Mouse (Mus musculus): ENCODE data around the gene Pmf1. TPM values are rescaled to one million over a fixed set of nuclear protein-coding genes. Genes with fewer than 3 reads are reported as not detected.

Gene Pmf1
- polyA plus RNA-seq (2014; fragmentation: Nextera tagmentation; extraction: Ambion mirVana): 115 and 118 TPM in 2 replicates

DNA sequence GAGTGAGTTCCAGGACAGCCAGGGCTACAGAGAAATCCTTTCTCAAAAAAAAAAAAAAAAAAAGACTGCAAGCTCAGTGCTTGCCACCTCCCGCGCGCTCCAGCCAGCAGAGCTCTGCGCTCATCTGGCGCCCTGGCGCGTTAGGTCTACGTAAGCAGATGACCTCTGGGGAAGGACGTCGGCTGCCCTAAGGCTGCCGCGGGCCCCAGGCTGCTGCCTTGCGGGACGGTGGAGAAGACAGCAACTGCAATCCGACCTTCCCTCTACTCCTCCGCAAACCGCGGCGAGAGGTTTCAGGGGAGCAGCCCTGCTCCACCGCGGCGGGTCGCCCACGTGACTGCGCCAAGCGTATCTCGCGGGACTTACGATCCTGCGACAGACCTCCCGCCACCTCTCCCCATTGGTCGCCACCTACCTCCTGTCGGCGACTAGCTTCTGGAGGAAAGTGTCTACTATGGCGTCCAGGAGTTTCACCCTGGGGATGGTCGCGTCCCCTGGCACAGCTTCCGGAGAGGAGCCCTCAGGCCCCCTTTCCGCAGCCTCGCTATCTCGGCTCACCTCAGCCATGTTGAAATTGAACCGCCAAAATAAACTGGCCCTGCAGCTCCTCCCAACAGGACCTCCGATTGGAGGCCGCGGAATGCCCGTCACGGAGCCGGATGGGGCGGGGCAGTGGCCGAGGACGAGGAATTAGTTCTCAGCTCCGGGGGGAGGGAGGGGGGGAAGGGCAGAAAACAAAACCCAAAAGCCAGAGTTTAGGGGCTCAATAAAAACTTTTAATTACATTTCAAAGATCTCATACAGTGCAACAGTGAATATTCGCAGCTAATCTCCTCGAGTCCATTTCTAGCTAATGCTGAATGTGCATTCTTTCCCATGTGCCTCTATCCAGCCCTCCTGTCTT, at the start of gene Pmf1:
Gene Pmf1, minus strand, starts transcription at position 591 of the 904 bp plus-strand sequence.
- H3K4me2 ChIP-seq: peak within 1 kb of the TSS; percentile 83
- H3K9ac ChIP-seq (ENCODE audit: low read depth, low read length): peak within 1 kb of the TSS; percentile 88
- under 1% methylated on average over 54 of the region's 54 CpGs for WGBS (ENCODE audit: insufficient replicate concordance)
- no peaks in the 10 kb centered on the region for H3K36me3 ChIP-seq (ENCODE audit: control insufficient read depth, insufficient read depth, low read length)
- no peaks in the 10 kb centered on the region for H3K27me3 ChIP-seq (ENCODE audit: control insufficient read depth, insufficient read depth, low read length)
- peak; percentile 90 for ATAC-seq (replicated peaks; ENCODE audit: insufficient number of reproducible peaks, low FRiP score, low TSS enrichment)
- H3K4me1 ChIP-seq (ENCODE audit: control insufficient read depth, insufficient read depth, low read length): peaks cover 14% of the 10 kb centered on the region
- peak within 1 kb of the TSS; percentile 98 for H3K27ac ChIP-seq (ENCODE audit: low read depth, low read length)
- H3K9me3 ChIP-seq (replicated peaks; ENCODE audit: control insufficient read depth, low read length): no peaks in the 10 kb centered on the region
- peak within 1 kb of the TSS; percentile 75 for H3K4me3 ChIP-seq (ENCODE audit: low read depth, low read length)

DNA sequence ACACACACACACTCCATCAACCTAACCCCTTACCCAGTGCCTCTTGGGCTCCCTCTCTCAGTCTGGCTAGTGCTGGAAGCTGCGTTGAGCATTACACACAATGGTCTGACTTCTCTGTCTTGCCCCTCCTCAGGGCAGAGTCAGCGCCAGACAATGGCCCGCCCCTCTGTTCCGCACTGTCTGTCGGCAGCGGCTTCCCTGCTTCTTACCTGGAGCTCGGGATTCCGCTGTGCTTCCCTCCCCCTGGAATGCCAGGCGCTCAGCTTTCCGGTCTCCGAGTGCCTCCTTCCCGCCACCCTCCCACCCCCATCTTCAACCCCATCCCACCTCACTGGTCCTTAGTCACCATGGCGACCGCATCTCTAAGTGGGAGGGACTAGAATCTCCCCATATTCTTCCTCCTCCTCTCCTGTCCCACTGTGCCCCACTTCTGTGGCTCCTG, 48.7 kb upstream of the Pmf1 start:
- Histone ChIP-seq H3K4me1 (ENCODE audit: control insufficient read depth, insufficient read depth, low read length) (no peaks in the 10 kb centered on the region), H3K27me3 (ENCODE audit: control insufficient read depth, insufficient read depth, low read length) (peaks cover 41% of the 10 kb centered on the region), H3K4me2 (peak overlapping the region; percentile 24; the same call in 1 of the 2 replicates), H3K9me3 (replicated peaks; ENCODE audit: control insufficient read depth, low read length) (no peaks in the 10 kb centered on the region), H3K27ac (ENCODE audit: low read depth, low read length) (no peak overlapping the region), H3K9ac (ENCODE audit: low read depth, low read length) (no peak overlapping the region), H3K36me3 (ENCODE audit: control insufficient read depth, insufficient read depth, low read length) (no peaks in the 10 kb centered on the region), H3K4me3 (ENCODE audit: low read depth, low read length) (no peak overlapping the region)
- no peak for ATAC-seq (replicated peaks; ENCODE audit: insufficient number of reproducible peaks, low FRiP score, low TSS enrichment)
- 4% methylated on average over 14 of the region's 14 CpGs for WGBS (ENCODE audit: insufficient replicate concordance)

DNA sequence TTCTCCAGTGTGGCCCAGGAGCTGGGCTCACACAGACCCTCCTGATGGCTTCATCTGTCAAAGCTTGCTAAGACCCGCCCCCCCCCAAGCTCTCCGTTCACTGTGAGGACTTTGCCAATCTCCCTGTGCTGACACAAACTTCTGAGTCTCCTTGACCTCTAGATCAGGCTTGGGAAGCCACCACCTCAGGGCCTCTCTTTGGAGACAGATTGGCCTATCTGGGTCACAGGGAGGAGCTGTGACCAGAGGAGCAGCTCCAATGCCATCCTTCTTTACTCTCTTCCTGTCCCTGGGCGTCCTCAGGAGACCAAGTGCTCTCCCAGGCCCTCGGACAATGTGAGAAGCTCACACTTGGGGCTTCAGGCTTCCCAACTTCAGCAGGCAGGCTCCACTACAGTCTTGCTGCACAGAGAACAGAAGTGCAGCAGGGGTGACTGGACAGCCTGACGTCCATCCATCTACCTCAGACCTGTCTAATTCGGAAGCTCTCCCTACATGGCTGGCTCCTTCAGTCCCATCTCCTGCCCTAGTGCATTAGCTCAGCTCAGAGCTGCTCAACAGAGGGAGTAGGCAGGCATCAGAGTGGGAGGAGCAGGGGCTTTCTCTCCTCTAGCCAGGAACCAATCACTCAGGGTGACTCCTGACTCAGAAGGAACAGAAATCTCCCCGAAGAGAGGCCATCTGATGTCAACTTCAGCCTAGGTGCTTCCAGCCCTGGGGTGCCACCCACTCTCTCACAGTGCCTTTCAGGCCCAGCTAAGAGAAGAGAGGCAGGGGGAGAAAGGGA, 46.8 kb upstream of the Pmf1 start:
- Histone ChIP-seq H3K9me3 (replicated peaks; ENCODE audit: control insufficient read depth, low read length) (no peaks in the 10 kb centered on the region), H3K4me2 (no peak overlapping the region), H3K27me3 (ENCODE audit: control insufficient read depth, insufficient read depth, low read length) (peaks cover 47% of the 10 kb centered on the region), H3K4me3 (ENCODE audit: low read depth, low read length) (no peak overlapping the region), H3K27ac (ENCODE audit: low read depth, low read length) (no peak overlapping the region), H3K9ac (ENCODE audit: low read depth, low read length) (no peak overlapping the region), H3K4me1 (ENCODE audit: control insufficient read depth, insufficient read depth, low read length) (no peaks in the 10 kb centered on the region), H3K36me3 (ENCODE audit: control insufficient read depth, insufficient read depth, low read length) (no peaks in the 10 kb centered on the region)
- 55% methylated on average over 7 of the region's 7 CpGs for WGBS (ENCODE audit: insufficient replicate concordance)
- ATAC-seq (replicated peaks; ENCODE audit: insufficient number of reproducible peaks, low FRiP score, low TSS enrichment): no peak

DNA sequence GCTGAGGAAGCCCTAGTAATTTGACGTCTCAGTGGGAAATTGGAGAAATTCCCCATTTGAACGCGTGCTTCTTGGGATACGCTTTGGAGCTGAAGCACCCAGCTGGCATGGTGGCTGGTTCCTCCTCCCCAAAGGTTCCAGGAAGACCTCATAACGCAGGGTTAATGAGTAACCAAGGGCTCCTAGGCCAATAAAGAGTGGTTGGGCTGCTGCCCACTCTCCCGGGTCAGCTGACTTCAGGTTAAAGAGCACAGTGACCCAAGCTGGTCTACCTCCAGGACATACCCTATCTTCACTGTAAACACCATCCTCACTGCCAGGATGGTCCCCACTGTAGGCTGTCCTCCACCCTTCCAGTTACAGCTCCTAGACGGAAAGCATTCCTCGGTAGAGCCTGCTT, 46.2 kb upstream of the Pmf1 start:
- Histone ChIP-seq H3K27me3 (ENCODE audit: control insufficient read depth, insufficient read depth, low read length) (peaks cover 52% of the 10 kb centered on the region), H3K4me1 (ENCODE audit: control insufficient read depth, insufficient read depth, low read length) (no peaks in the 10 kb centered on the region), H3K4me2 (no peak overlapping the region), H3K9me3 (replicated peaks; ENCODE audit: control insufficient read depth, low read length) (no peaks in the 10 kb centered on the region), H3K4me3 (ENCODE audit: low read depth, low read length) (no peak overlapping the region), H3K27ac (ENCODE audit: low read depth, low read length) (no peak overlapping the region), H3K9ac (ENCODE audit: low read depth, low read length) (no peak overlapping the region), H3K36me3 (ENCODE audit: control insufficient read depth, insufficient read depth, low read length) (no peaks in the 10 kb centered on the region)
- no peak for ATAC-seq (replicated peaks; ENCODE audit: insufficient number of reproducible peaks, low FRiP score, low TSS enrichment)
- 83% methylated on average over 8 of the region's 8 CpGs for WGBS (ENCODE audit: insufficient replicate concordance)

DNA sequence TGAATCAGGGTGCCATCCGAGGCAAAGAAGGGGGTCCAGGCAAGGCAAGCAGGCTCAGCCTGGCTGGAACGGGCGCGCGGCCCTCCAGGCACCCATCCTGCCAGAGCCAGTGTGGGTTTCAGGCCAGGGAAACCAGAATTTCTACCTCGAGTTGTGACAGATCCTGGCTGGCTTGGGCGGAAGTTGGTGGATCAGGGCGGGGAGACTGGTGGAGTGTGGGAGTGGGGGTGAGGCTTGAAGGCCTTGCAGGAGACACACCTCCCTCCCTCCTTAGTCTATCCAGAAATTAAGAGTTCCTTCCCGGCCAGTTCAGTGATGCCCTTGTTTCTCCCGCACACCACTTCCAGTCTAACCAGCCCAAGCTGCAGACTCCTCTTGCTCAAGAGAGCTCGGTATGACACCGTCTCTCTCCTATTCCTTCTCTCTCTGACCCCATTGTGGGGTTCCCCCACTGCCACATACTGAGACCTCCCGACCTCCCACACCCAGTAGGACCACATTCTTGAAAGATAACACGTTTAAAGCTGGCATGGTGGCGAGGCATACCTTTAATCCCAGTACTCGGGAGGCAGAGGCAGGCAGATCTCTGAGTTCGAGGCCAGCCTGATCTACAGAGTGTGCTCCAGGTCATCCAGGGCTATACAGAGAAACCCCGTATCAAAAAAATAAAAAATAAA, 45.6 kb upstream of the Pmf1 start:
- no peak overlapping the region for H3K9ac ChIP-seq (ENCODE audit: low read depth, low read length)
- H3K27ac ChIP-seq (ENCODE audit: low read depth, low read length): no peak overlapping the region

DNA sequence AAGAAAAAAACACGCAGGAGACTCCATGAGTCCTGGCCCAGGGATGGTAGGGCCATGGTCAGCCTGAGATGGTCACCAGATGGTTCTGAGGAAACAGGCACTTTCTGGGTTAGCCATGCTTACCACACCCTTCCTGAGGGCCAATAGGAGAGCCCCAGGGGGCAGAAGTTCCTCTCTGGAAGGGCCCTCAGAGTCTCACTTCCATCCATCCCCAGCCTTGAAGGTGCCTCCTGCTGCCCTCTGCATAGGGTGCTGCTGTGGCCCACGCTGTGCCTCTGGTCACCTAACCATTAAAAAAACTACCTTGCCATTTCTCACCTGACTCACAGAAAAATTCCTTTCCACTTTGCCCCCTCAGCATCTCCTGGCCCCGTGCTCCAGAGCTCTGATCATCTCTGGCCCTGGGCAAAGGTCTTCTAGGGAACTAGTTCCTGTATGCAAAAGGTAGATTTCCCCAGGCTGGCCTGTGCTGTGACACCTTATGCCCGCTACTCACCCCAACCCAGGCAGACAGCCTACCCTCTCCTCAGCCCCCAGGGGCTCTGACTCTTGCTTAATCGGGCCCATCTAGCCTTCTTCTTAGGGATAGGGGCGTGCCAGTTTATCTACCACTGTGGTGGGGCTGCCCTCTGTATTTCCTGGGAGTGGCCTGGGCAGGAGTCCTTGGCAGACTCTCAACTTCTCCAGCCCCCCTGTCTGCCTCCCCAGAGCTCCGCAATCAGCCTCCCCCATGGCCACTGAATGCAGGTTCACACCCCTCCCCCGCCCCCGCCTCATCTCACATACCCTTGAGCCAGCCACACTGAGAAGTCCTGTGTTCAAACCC, 44.8 kb upstream of the Pmf1 start:
- Histone ChIP-seq H3K36me3 (ENCODE audit: control insufficient read depth, insufficient read depth, low read length) (no peaks in the 10 kb centered on the region), H3K27ac (ENCODE audit: low read depth, low read length) (no peak overlapping the region), H3K4me1 (ENCODE audit: control insufficient read depth, insufficient read depth, low read length) (no peaks in the 10 kb centered on the region), H3K4me2 (no peak overlapping the region), H3K9me3 (replicated peaks; ENCODE audit: control insufficient read depth, low read length) (no peaks in the 10 kb centered on the region), H3K4me3 (ENCODE audit: low read depth, low read length) (no peak overlapping the region), H3K27me3 (ENCODE audit: control insufficient read depth, insufficient read depth, low read length) (peaks cover 50% of the 10 kb centered on the region), H3K9ac (ENCODE audit: low read depth, low read length) (no peak overlapping the region)
- ATAC-seq (replicated peaks; ENCODE audit: insufficient number of reproducible peaks, low FRiP score, low TSS enrichment): 0 out of 2 replicates have a peak, but pooled peaks have one; percentile 40
- 35% methylated on average over 9 of the region's 9 CpGs for WGBS (ENCODE audit: insufficient replicate concordance)

More for the DNA sequence above, 45.6 kb upstream of the Pmf1 start:
- Histone ChIP-seq H3K36me3 (ENCODE audit: control insufficient read depth, insufficient read depth, low read length) (no peaks in the 10 kb centered on the region), H3K4me3 (ENCODE audit: low read depth, low read length) (no peak overlapping the region), H3K9me3 (replicated peaks; ENCODE audit: control insufficient read depth, low read length) (no peaks in the 10 kb centered on the region), H3K4me1 (ENCODE audit: control insufficient read depth, insufficient read depth, low read length) (no peaks in the 10 kb centered on the region), H3K27me3 (ENCODE audit: control insufficient read depth, insufficient read depth, low read length) (peaks cover 52% of the 10 kb centered on the region), H3K4me2 (no peak overlapping the region)
- ATAC-seq (replicated peaks; ENCODE audit: insufficient number of reproducible peaks, low FRiP score, low TSS enrichment): no peak
- WGBS (ENCODE audit: insufficient replicate concordance): 66% methylated on average over 18 of the region's 18 CpGs

DNA sequence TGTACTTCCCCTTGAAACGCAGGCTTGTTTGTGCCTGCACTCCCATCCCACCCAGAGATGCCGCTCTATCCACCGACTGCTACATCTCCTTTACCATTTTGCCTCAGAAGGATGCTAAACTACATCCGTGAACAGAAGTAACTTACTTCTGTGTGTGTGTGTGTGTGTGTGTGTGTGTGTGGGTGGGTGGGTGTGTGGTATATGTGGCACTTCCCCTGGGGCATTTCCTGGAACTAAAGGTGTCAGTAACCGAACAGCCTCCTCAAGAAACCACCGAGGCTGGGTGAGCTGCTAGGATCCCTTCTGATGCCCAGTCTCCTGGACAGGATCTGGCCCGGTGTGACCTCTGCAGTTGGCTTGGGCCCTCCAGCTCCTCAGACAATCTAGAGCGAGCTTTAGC, 43.9 kb upstream of the Pmf1 start:
- no peak overlapping the region for H3K27ac ChIP-seq (ENCODE audit: low read depth, low read length)
- no peaks in the 10 kb centered on the region for H3K36me3 ChIP-seq (ENCODE audit: control insufficient read depth, insufficient read depth, low read length)
- H3K9ac ChIP-seq (ENCODE audit: low read depth, low read length): no peak overlapping the region
- no peak overlapping the region for H3K4me2 ChIP-seq
- no peak overlapping the region for H3K4me3 ChIP-seq (ENCODE audit: low read depth, low read length)
- H3K27me3 ChIP-seq (ENCODE audit: control insufficient read depth, insufficient read depth, low read length): peaks cover 47% of the 10 kb centered on the region
- WGBS (ENCODE audit: insufficient replicate concordance): 72% methylated on average over 8 of the region's 8 CpGs
- H3K4me1 ChIP-seq (ENCODE audit: control insufficient read depth, insufficient read depth, low read length): no peaks in the 10 kb centered on the region
- H3K9me3 ChIP-seq (replicated peaks; ENCODE audit: control insufficient read depth, low read length): no peaks in the 10 kb centered on the region
- no peak for ATAC-seq (replicated peaks; ENCODE audit: insufficient number of reproducible peaks, low FRiP score, low TSS enrichment)
